Comparison of ENCODE assay signal across 9 mouse cellular contexts in the genomic region with DNA sequence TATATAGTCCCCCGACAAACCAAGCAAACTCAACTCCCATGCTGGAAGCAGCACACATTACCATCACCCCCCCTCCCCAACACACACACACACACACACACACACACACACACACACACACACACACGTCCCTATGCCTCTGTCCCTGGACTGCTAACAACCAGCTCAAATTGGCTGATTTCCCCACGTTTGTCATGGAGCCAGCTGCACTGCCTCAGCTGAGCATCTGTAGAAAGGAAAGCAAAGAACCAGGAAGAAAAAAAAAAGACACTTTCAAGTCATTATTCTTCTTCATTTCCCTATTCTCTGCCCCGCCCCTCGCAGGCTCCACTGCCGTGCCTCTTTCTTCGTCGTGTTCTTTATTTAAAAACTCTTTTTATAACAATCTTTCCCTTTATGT.
DNase-seq lines count a peak whose midpoint lies in the region; ATAC-seq lines count a peak whose summit lies in the region.
"Had no signal": no experiment of that assay in that cellular context is flagged by ENCODE, and none has a peak within 500 bp of the region (broad histone marks: within the 10 kb centered on the region; RNA-seq: fewer than 3 reads in every experiment).

No protein-coding gene starts in this region.

- H3K36me3 ChIP-seq in embryonic facial prominence, embryonic 14.5 days (ENCODE audit: control insufficient read depth, insufficient read depth, low read length): no peaks in the 10 kb centered on the region
- H3K36me3 ChIP-seq in embryonic facial prominence, embryonic 10.5 days (replicated peaks): no peaks in the 10 kb centered on the region
- H3K36me3 ChIP-seq: neural tube, embryonic 12.5 days had no signal

- no peak overlapping the region for H3K4me3 ChIP-seq in embryonic facial prominence, embryonic 14.5 days (ENCODE audit: low read depth, low read length)
- H3K4me3 ChIP-seq in embryonic facial prominence, embryonic 10.5 days: no peak overlapping the region
- H3K4me3 ChIP-seq: neural tube, embryonic 12.5 days had no signal

- ATAC-seq in embryonic facial prominence, embryonic 14.5 days (ENCODE audit: low read depth): peak; percentile 60; the same call in 1 of the 2 replicates
- ATAC-seq in monocyte, adult 5-6 weeks (replicated peaks; ENCODE audit: insufficient number of reproducible peaks, low FRiP score, low TSS enrichment, poor library complexity, severe bottlenecking): no peak

- no peaks in the 10 kb centered on the region for H3K9me3 ChIP-seq in embryonic facial prominence, embryonic 14.5 days (ENCODE audit: control insufficient read depth, low read length)
- H3K9me3 ChIP-seq in embryonic facial prominence, embryonic 10.5 days: no peaks in the 10 kb centered on the region
- H3K9me3 ChIP-seq: neural tube, embryonic 12.5 days had no signal

- peak; percentile 83 for DNase-seq in embryonic facial prominence, embryonic 14.5 days (ENCODE audit: low spot score)
- DNase-seq in embryonic facial prominence, embryonic 10.5 days (ENCODE audit: low spot score): no peak
- peak; percentile 26 for DNase-seq in retina, postnatal 1 day
- no peak for DNase-seq in retina, embryonic 14.5 days (ENCODE audit: low spot score)
- DNase-seq in heart, postnatal 10 days: peak; percentile 85 to 88
- DNase-seq in layer of hippocampus, postnatal 10 days (ENCODE audit: low spot score in 2 of 2): peak; percentile 66 to 76
- DNase-seq in ovary, postnatal 36 days (ENCODE audit: low spot score): peak; percentile 36

- H3K4me1 ChIP-seq in embryonic facial prominence, embryonic 14.5 days (ENCODE audit: control insufficient read depth, insufficient read depth, low read length): peaks cover 14% of the 10 kb centered on the region
- H3K4me1 ChIP-seq in embryonic facial prominence, embryonic 10.5 days: peaks cover 23% of the 10 kb centered on the region

- intact Hi-C loops in heart, postnatal 10 days (cut with DNase I): no loop called here

- no peak overlapping the region for H3K9ac ChIP-seq in embryonic facial prominence, embryonic 14.5 days (ENCODE audit: low read depth, low read length)
- H3K9ac ChIP-seq: neural tube, embryonic 12.5 days had no signal

- H3K4me2 ChIP-seq in embryonic facial prominence, embryonic 14.5 days (ENCODE audit: low read depth, low read length): no peak overlapping the region
- H3K4me2 ChIP-seq: neural tube, embryonic 12.5 days had no signal

- 39% methylated on average over 8 of the region's 8 CpGs for WGBS in embryonic facial prominence, embryonic 14.5 days
- 68% methylated on average over 8 of the region's 8 CpGs for WGBS in embryonic facial prominence, embryonic 10.5 days

- no peak overlapping the region for H3K27ac ChIP-seq in embryonic facial prominence, embryonic 14.5 days (replicated peaks; ENCODE audit: low read depth, low read length)
- no peak overlapping the region for H3K27ac ChIP-seq in embryonic facial prominence, embryonic 10.5 days (replicated peaks)
- H3K27ac ChIP-seq: neural tube, embryonic 12.5 days had no signal

- no peaks in the 10 kb centered on the region for H3K27me3 ChIP-seq in embryonic facial prominence, embryonic 14.5 days (replicated peaks; ENCODE audit: control insufficient read depth, insufficient read depth, low read length)
- H3K27me3 ChIP-seq in embryonic facial prominence, embryonic 10.5 days (replicated peaks; ENCODE audit: low read depth, poor library complexity, severe bottlenecking): no peaks in the 10 kb centered on the region
- H3K27me3 ChIP-seq: neural tube, embryonic 12.5 days had no signal

Comparison
In these comparisons a context has a peak if more than half of its experiments do, and no peak if none do; other contexts are left out.
1. DNase-seq: peak in embryonic facial prominence, embryonic 14.5 days (single experiment), retina, postnatal 1 day (single experiment), heart, postnatal 10 days (2 of 2), layer of hippocampus, postnatal 10 days (2 of 2) and ovary, postnatal 36 days (single experiment); none in embryonic facial prominence, embryonic 10.5 days (single experiment) and retina, embryonic 14.5 days (single experiment).